Mouse (Mus musculus): ENCODE measurements around the gene Pgam1.

DNA sequence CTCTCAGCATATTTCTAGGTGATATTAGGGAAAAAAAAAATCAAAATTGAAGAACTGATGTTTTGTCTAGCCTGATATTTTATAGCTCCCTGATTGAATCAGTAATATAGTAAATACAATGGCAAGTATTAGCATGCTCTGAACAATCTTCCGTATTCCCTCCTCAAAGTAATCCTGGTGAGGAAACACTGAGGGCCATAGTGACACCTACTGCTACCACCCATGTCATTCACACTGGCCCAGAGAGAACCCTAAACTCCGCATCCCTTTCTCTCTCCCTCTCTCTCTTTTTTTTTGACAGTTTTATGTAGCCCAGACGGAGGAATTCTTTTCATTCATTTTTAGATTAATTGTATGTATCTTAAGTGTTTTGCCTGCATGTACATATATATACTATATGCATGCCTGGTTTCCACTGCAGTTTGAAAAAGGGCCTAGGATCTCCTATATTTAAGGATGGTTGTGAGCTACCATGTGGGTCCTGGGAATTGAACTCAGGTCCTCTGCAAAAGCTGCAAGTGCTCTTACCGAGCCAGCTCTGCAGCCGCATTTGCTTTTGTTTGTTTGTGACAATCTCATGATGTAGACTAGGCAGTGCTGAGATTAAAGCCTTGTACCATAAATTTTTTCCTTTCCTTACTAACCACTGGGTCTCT, 8.8 kb downstream of the Pgam1 start:
- no peak for TF ChIP-seq CTCF (IDR thresholded peaks at IDR 0.05)
- no peak for TF ChIP-seq EP300 (IDR thresholded peaks at IDR 0.05)
